Comparison of ENCODE assay signal across 8 mouse cellular contexts in genomic region chr2:61453490-61454281, GRCm38 (mm10).
DNase-seq lines count a peak whose midpoint lies in the region; ATAC-seq lines count a peak whose summit lies in the region.

No protein-coding gene starts in this region.

- H3K9me3 ChIP-seq in embryonic facial prominence, embryonic 15.5 days (replicated peaks): no peaks in the 10 kb centered on the region
- H3K9me3 ChIP-seq in heart, embryonic 14.5 days (ENCODE audit: control insufficient read depth, low read length): no peaks in the 10 kb centered on the region
- H3K9me3 ChIP-seq in kidney, embryonic 16.5 days (ENCODE audit: low read length): no peaks in the 10 kb centered on the region
- no peaks in the 10 kb centered on the region for H3K9me3 ChIP-seq in midbrain, embryonic 14.5 days (ENCODE audit: control insufficient read depth, low read length)

- peak overlapping the region; percentile 47 for H3K4me2 ChIP-seq in embryonic facial prominence, embryonic 15.5 days (replicated peaks)
- peak overlapping the region; percentile 82 for H3K4me2 ChIP-seq in heart, embryonic 14.5 days (ENCODE audit: low read length)
- H3K4me2 ChIP-seq in kidney, embryonic 16.5 days (replicated peaks; ENCODE audit: low read depth, low read length): peak overlapping the region; percentile 59
- peak overlapping the region; percentile 52 for H3K4me2 ChIP-seq in midbrain, embryonic 14.5 days (ENCODE audit: low read length)

- no peaks in the 10 kb centered on the region for H3K27me3 ChIP-seq in embryonic facial prominence, embryonic 15.5 days
- no peaks in the 10 kb centered on the region for H3K27me3 ChIP-seq in heart, embryonic 14.5 days (ENCODE audit: control insufficient read depth, insufficient read depth, low read length)
- 0 out of 2 replicates have a peak, but pooled peaks cover 2% of the 10 kb centered on the region for H3K27me3 ChIP-seq in kidney, embryonic 16.5 days (ENCODE audit: insufficient read depth, low read length)
- H3K27me3 ChIP-seq in midbrain, embryonic 14.5 days (ENCODE audit: control insufficient read depth, insufficient read depth, low read length): 0 out of 2 replicates have a peak, but pooled peaks cover 3% of the 10 kb centered on the region

- H3K4me1 ChIP-seq in embryonic facial prominence, embryonic 15.5 days: peaks cover 9% of the 10 kb centered on the region
- H3K4me1 ChIP-seq in heart, embryonic 14.5 days (ENCODE audit: control insufficient read depth in 2 of 2, insufficient read depth in 2 of 2, low read length in 2 of 2): peaks cover 0 to 11% of the 10 kb centered on the region in 2 experiments; a peak in 1 of 4 replicates
- H3K4me1 ChIP-seq in kidney, embryonic 16.5 days (ENCODE audit: insufficient read depth, low read length): peaks cover 10% of the 10 kb centered on the region
- H3K4me1 ChIP-seq in midbrain, embryonic 14.5 days (ENCODE audit: control insufficient read depth, insufficient read depth, low read length): peaks cover 9% of the 10 kb centered on the region; the same call in 1 of the 2 replicates

- peak overlapping the region; percentile 24 for H3K27ac ChIP-seq in embryonic facial prominence, embryonic 15.5 days (replicated peaks)
- H3K27ac ChIP-seq in heart, embryonic 14.5 days (replicated peaks in 1 of 2; ENCODE audit: control insufficient read depth in 1 of 2, insufficient read depth in 1 of 2, low read depth in 2 of 2, low read length in 2 of 2): peak overlapping the region; percentile 86 to 91
- H3K27ac ChIP-seq in kidney, embryonic 16.5 days (ENCODE audit: low read length): peak overlapping the region; percentile 17; the same call in 1 of the 2 replicates
- no peak overlapping the region for H3K27ac ChIP-seq in midbrain, embryonic 14.5 days (replicated peaks; ENCODE audit: low read depth, low read length)

- DNase-seq in urinary bladder, postnatal 14 days (ENCODE audit: low spot score): peak; percentile 4
- DNase-seq in urinary bladder, adult 18-20 months (ENCODE audit: low spot score in 2 of 2): no peak
- peak; percentile 38 for DNase-seq in midbrain, embryonic 14.5 days
- DNase-seq in left cerebral cortex, adult 18-20 months (ENCODE audit: low spot score in 2 of 2): no peak

- ATAC-seq in embryonic facial prominence, embryonic 15.5 days (ENCODE audit: insufficient number of reproducible peaks, low FRiP score, low TSS enrichment, low read depth): peak; percentile 67
- peak; percentile 83 for ATAC-seq in heart, embryonic 14.5 days (ENCODE audit: insufficient number of reproducible peaks, insufficient read depth, low FRiP score, low read depth)
- peak; percentile 88 for ATAC-seq in kidney, embryonic 16.5 days (ENCODE audit: low FRiP score, low TSS enrichment)
- ATAC-seq in midbrain, embryonic 14.5 days (ENCODE audit: low FRiP score, low TSS enrichment): peak; percentile 47
- no peak for ATAC-seq in megakaryocyte progenitor cell, adult 5-6 weeks (replicated peaks; ENCODE audit: poor library complexity)

- 0 out of 2 replicates have a peak overlapping the region, but pooled peaks have one; percentile 4 for H3K9ac ChIP-seq in embryonic facial prominence, embryonic 15.5 days
- peak overlapping the region; percentile 69 for H3K9ac ChIP-seq in heart, embryonic 14.5 days (ENCODE audit: low read length)
- peak overlapping the region; percentile 4; the same call in 1 of the 2 replicates for H3K9ac ChIP-seq in kidney, embryonic 16.5 days (replicated peaks; ENCODE audit: low read length)
- 0 out of 2 replicates have a peak overlapping the region, but pooled peaks have one; percentile 7 for H3K9ac ChIP-seq in midbrain, embryonic 14.5 days (replicated peaks; ENCODE audit: low read length)

- H3K4me3 ChIP-seq in embryonic facial prominence, embryonic 15.5 days (replicated peaks): peak overlapping the region; percentile 41
- H3K4me3 ChIP-seq in heart, embryonic 14.5 days (ENCODE audit: control insufficient read depth in 1 of 2, insufficient read depth in 1 of 2, low read depth in 1 of 2, low read length in 2 of 2): peak overlapping the region; percentile 46 to 47
- peak overlapping the region; percentile 50 for H3K4me3 ChIP-seq in kidney, embryonic 16.5 days (ENCODE audit: low read length)
- H3K4me3 ChIP-seq in midbrain, embryonic 14.5 days (replicated peaks; ENCODE audit: low read depth, low read length): peak overlapping the region; percentile 27

- no peaks in the 10 kb centered on the region for H3K36me3 ChIP-seq in embryonic facial prominence, embryonic 15.5 days
- H3K36me3 ChIP-seq in heart, embryonic 14.5 days (ENCODE audit: control insufficient read depth, insufficient read depth, low read length): no peaks in the 10 kb centered on the region
- H3K36me3 ChIP-seq in kidney, embryonic 16.5 days (ENCODE audit: insufficient read depth, low read length): no peaks in the 10 kb centered on the region
- H3K36me3 ChIP-seq in midbrain, embryonic 14.5 days (ENCODE audit: control insufficient read depth, insufficient read depth, low read length): no peaks in the 10 kb centered on the region

- 19% methylated on average over 14 of the region's 14 CpGs for WGBS in embryonic facial prominence, embryonic 15.5 days
- 16% methylated on average over 14 of the region's 14 CpGs for WGBS in heart, embryonic 14.5 days
- WGBS in kidney, embryonic 16.5 days: 19% methylated on average over 14 of the region's 14 CpGs
- WGBS in midbrain, embryonic 14.5 days: 50% methylated on average over 14 of the region's 14 CpGs

Comparison
In these comparisons a context has a peak if more than half of its experiments do, and no peak if none do; other contexts are left out.
1. DNase-seq: peak in urinary bladder, postnatal 14 days (single experiment) and midbrain, embryonic 14.5 days (single experiment); none in urinary bladder, adult 18-20 months (0 of 2) and left cerebral cortex, adult 18-20 months (0 of 2).
2. H3K9ac ChIP-seq: peak in every context shown above with its lines; median percentile 69 in heart, embryonic 14.5 days; 7 in midbrain, embryonic 14.5 days; 4 in embryonic facial prominence, embryonic 15.5 days; 4 in kidney, embryonic 16.5 days.
3. Peak in every context shown above with its lines, with median percentiles within 50 percentile points of each other: H3K4me2 ChIP-seq and H3K4me3 ChIP-seq.